Mouse (Mus musculus): ENCODE measurements around the gene Fam240a. TPM values are rescaled to one million over a fixed set of nuclear protein-coding genes. Genes with fewer than 3 reads are reported as not detected.

The Fam240a gene
- polyA plus RNA-seq (2014; fragmentation: Nextera tagmentation; extraction: Ambion mirVana), result not detected in 2 replicates

DNA sequence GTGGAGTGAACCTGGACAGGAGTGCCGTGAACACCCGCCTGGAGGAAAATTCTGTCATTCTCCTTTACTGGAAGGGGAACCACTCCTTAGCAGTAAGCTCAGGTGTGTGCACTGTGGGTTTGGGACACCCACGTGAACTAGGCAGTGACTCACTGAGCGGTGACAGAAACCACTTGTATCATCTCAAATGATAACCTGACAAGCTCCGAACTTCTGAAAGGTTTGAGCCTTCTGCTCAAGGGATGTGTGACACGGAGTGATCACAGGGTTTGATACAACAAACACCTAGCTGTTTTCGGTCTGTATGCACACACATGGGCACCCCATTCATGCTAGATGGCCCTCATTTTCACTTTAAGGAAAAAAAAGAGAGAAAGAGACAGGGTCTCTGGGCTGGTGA is at the start of gene Fam240a:
Gene Fam240a (minus strand): TSS at position 76 of the 400 bp plus-strand sequence.
- Histone ChIP-seq H3K9ac (ENCODE audit: low read depth, low read length) (no peak within 1 kb of the TSS), H3K4me2 (replicated peaks; ENCODE audit: low read depth, low read length) (no peak within 1 kb of the TSS), H3K4me3 (ENCODE audit: low read depth, low read length) (no peak within 1 kb of the TSS), H3K9me3 (ENCODE audit: control insufficient read depth, low read length) (no peaks in the 10 kb centered on the region), H3K4me1 (replicated peaks; ENCODE audit: control insufficient read depth, insufficient read depth, low read length) (no peaks in the 10 kb centered on the region), H3K27ac (ENCODE audit: low read depth, low read length) (no peak within 1 kb of the TSS), H3K36me3 (ENCODE audit: control insufficient read depth, insufficient read depth, low read length) (no peaks in the 10 kb centered on the region), H3K27me3 (ENCODE audit: control insufficient read depth, insufficient read depth, low read length) (no peaks in the 10 kb centered on the region)
- DNase-seq (ENCODE audit: low spot score) (no peak), ATAC-seq (ENCODE audit: low FRiP score) (no peak)
- 87% methylated on average over 7 of the region's 7 CpGs for WGBS

DNA sequence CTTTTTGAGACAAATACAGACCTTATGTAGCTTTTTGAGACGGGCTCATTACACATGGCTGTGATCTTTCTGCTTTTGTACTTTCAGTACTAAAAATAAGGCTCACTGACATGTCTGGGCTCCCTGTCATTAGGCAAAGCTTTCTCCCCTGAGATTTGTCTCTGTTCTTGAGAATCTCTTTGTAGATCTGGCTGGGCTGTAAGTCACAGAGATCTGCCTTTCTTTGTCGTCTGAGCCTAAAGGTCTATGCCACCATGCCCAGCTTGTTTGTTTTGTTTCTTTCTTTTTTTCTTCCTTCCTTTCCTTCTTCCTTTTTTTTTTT is 49.2 kb upstream of the Fam240a start:
- H3K36me3 ChIP-seq (ENCODE audit: control insufficient read depth, insufficient read depth, low read length), result no peaks in the 10 kb centered on the region
- DNase-seq (ENCODE audit: low spot score) (no peak), ATAC-seq (ENCODE audit: low FRiP score) (no peak)
- H3K4me3 ChIP-seq (ENCODE audit: low read depth, low read length), result no peak overlapping the region
- no peaks in the 10 kb centered on the region for H3K4me1 ChIP-seq (replicated peaks; ENCODE audit: control insufficient read depth, insufficient read depth, low read length)
- no peaks in the 10 kb centered on the region for H3K9me3 ChIP-seq (ENCODE audit: control insufficient read depth, low read length)
- 86% methylated on average over 2 of the region's 2 CpGs for WGBS
- no peak overlapping the region for H3K4me2 ChIP-seq (replicated peaks; ENCODE audit: low read depth, low read length)
- H3K27me3 ChIP-seq (ENCODE audit: control insufficient read depth, insufficient read depth, low read length), result no peaks in the 10 kb centered on the region
- H3K27ac ChIP-seq (ENCODE audit: low read depth, low read length), result no peak overlapping the region
- no peak overlapping the region for H3K9ac ChIP-seq (ENCODE audit: low read depth, low read length)

DNA sequence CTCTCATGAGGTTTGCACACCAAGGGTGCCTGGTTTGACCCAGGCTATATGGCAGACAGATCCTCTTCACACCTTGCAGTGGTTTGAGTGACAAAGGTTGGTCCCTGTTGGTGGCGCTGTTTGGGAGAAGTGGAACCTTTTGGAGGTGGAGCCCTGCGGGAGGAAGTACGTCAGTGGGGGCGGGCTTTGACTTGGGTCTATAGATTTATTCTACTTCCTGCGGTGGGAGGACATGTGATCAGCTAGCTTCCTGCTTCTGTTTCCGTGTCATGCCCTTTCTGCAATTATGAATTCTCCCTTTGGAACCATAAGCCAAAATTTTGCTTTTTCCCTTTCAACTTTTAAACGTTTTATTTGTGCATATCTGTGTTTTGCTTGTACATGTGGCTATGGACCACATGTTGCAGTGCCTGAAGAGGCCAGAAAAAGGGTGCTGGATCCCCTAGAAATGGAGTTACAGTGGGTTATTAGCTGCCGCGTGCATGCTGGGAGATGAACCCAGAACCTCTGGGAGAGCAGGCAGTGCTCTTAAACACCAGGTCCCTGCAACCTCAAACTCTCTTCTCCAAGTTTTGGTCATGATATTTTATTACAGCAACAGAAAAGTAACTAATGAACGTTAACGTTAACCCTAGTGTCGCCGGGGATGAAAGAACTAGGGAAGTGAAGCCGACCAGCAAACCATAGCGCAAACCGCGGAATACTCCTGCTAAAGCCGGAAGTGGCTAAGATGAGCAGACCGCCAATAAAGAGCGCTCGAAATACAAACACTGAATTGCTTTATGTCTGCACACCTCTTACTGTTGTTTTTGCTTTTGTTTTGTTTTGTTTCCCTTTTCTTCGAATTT is 48.6 kb upstream of the Fam240a start:
- ATAC-seq (ENCODE audit: low FRiP score), result no peak
- no peaks in the 10 kb centered on the region for H3K27me3 ChIP-seq (ENCODE audit: control insufficient read depth, insufficient read depth, low read length)

DNA sequence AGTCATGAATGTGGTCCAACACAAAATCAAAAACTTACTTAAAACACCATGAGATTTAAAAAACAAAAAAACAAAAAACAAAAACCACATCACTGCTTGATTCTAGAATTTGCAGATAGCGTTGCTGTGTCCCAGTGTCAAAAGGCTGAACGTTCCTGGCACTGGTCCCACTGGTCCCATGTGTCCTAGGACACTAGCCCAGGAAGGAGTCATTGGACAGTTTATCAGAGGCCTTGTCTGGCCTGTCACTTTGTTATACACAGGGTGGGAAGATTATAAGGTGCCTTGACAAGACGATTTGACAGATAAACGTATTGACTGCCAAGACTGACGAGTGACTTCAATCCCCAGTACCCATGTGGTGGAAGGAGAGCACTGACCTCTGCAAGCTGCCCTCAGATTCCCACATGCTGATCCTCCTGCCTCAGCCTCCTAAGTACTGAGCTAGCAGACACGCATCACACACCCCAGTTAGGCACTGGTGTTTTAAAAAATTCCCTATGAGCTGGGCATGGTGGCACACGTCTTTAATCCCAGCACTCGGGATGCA is 47.0 kb upstream of the Fam240a start:
- Histone ChIP-seq H3K4me3 (ENCODE audit: low read depth, low read length) (no peak overlapping the region), H3K36me3 (ENCODE audit: control insufficient read depth, insufficient read depth, low read length) (no peaks in the 10 kb centered on the region), H3K4me2 (replicated peaks; ENCODE audit: low read depth, low read length) (no peak overlapping the region), H3K27ac (ENCODE audit: low read depth, low read length) (no peak overlapping the region), H3K9ac (ENCODE audit: low read depth, low read length) (no peak overlapping the region), H3K4me1 (replicated peaks; ENCODE audit: control insufficient read depth, insufficient read depth, low read length) (no peaks in the 10 kb centered on the region), H3K27me3 (ENCODE audit: control insufficient read depth, insufficient read depth, low read length) (no peaks in the 10 kb centered on the region), H3K9me3 (ENCODE audit: control insufficient read depth, low read length) (no peaks in the 10 kb centered on the region)
- no peak for DNase-seq (ENCODE audit: low spot score)
- WGBS, result 93% methylated on average over 8 of the region's 8 CpGs
- ATAC-seq (ENCODE audit: low FRiP score), result no peak

More for the DNA sequence above, 48.6 kb upstream of the Fam240a start:
- Histone ChIP-seq H3K4me1 (replicated peaks; ENCODE audit: control insufficient read depth, insufficient read depth, low read length) (no peaks in the 10 kb centered on the region), H3K36me3 (ENCODE audit: control insufficient read depth, insufficient read depth, low read length) (no peaks in the 10 kb centered on the region), H3K9me3 (ENCODE audit: control insufficient read depth, low read length) (no peaks in the 10 kb centered on the region), H3K9ac (ENCODE audit: low read depth, low read length) (no peak overlapping the region), H3K4me3 (ENCODE audit: low read depth, low read length) (no peak overlapping the region), H3K27ac (ENCODE audit: low read depth, low read length) (no peak overlapping the region), H3K4me2 (replicated peaks; ENCODE audit: low read depth, low read length) (no peak overlapping the region)
- WGBS, result 90% methylated on average over 22 of the region's 22 CpGs
- DNase-seq (ENCODE audit: low spot score), result no peak

GRCm38 (mm10) chr9:110961386-110961785 is 44.7 kb upstream of the Fam240a start:
- H3K9ac ChIP-seq (ENCODE audit: low read depth, low read length), result no peak overlapping the region
- H3K4me2 ChIP-seq (replicated peaks; ENCODE audit: low read depth, low read length), result no peak overlapping the region
- no peaks in the 10 kb centered on the region for H3K4me1 ChIP-seq (replicated peaks; ENCODE audit: control insufficient read depth, insufficient read depth, low read length)
- DNase-seq (ENCODE audit: low spot score) (no peak), ATAC-seq (ENCODE audit: low FRiP score) (no peak)
- no peak overlapping the region for H3K4me3 ChIP-seq (ENCODE audit: low read depth, low read length)
- H3K27me3 ChIP-seq (ENCODE audit: control insufficient read depth, insufficient read depth, low read length), result no peaks in the 10 kb centered on the region
- no peaks in the 10 kb centered on the region for H3K9me3 ChIP-seq (ENCODE audit: control insufficient read depth, low read length)
- no peak overlapping the region for H3K27ac ChIP-seq (ENCODE audit: low read depth, low read length)
- H3K36me3 ChIP-seq (ENCODE audit: control insufficient read depth, insufficient read depth, low read length), result no peaks in the 10 kb centered on the region
- 100% methylated on average over 8 of the region's 8 CpGs for WGBS

GRCm38 (mm10) chr9:110960230-110961149 is 43.8 kb upstream of the Fam240a start:
- Histone ChIP-seq H3K4me1 (replicated peaks; ENCODE audit: control insufficient read depth, insufficient read depth, low read length) (no peaks in the 10 kb centered on the region), H3K36me3 (ENCODE audit: control insufficient read depth, insufficient read depth, low read length) (no peaks in the 10 kb centered on the region), H3K27ac (ENCODE audit: low read depth, low read length) (no peak overlapping the region), H3K9ac (ENCODE audit: low read depth, low read length) (no peak overlapping the region), H3K27me3 (ENCODE audit: control insufficient read depth, insufficient read depth, low read length) (no peaks in the 10 kb centered on the region), H3K9me3 (ENCODE audit: control insufficient read depth, low read length) (no peaks in the 10 kb centered on the region), H3K4me2 (replicated peaks; ENCODE audit: low read depth, low read length) (no peak overlapping the region), H3K4me3 (ENCODE audit: low read depth, low read length) (no peak overlapping the region)
- no peak for ATAC-seq (ENCODE audit: low FRiP score)
- DNase-seq (ENCODE audit: low spot score), result no peak
- 86% methylated on average over 13 of the region's 13 CpGs for WGBS

DNA sequence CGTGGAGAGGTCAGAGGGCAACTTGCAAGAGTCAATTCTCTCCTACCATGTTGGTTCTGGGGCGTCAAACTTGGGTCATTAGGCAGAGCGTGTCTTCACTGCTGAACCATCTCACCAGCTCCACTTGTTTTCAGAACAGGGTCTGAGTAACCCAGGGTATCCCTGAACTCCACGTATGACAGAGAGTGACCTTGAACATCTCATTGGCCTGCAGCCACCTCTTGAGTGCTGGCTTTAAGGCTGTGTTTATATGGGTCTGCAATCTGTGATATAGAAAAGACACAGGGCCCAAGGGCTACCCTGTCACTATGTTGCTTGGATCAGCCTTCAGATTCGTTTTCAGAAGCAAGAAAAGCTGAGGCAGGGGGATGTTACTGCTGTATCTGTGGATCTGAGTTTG is 43.0 kb upstream of the Fam240a start:
- Histone ChIP-seq H3K9ac (ENCODE audit: low read depth, low read length) (no peak overlapping the region), H3K4me3 (ENCODE audit: low read depth, low read length) (no peak overlapping the region), H3K27ac (ENCODE audit: low read depth, low read length) (no peak overlapping the region), H3K4me1 (replicated peaks; ENCODE audit: control insufficient read depth, insufficient read depth, low read length) (no peaks in the 10 kb centered on the region), H3K4me2 (replicated peaks; ENCODE audit: low read depth, low read length) (no peak overlapping the region), H3K9me3 (ENCODE audit: control insufficient read depth, low read length) (no peaks in the 10 kb centered on the region), H3K27me3 (ENCODE audit: control insufficient read depth, insufficient read depth, low read length) (no peaks in the 10 kb centered on the region), H3K36me3 (ENCODE audit: control insufficient read depth, insufficient read depth, low read length) (no peaks in the 10 kb centered on the region)
- WGBS, result 82% methylated on average over 5 of the region's 5 CpGs
- no peak for DNase-seq (ENCODE audit: low spot score)
- no peak for ATAC-seq (ENCODE audit: low FRiP score)

GRCm38 (mm10) chr9:110955962-110956361 is 39.3 kb upstream of the Fam240a start:
- Histone ChIP-seq H3K4me1 (replicated peaks; ENCODE audit: control insufficient read depth, insufficient read depth, low read length) (no peaks in the 10 kb centered on the region), H3K27me3 (ENCODE audit: control insufficient read depth, insufficient read depth, low read length) (0 out of 2 replicates have a peak, but pooled peaks cover 3% of the 10 kb centered on the region), H3K36me3 (ENCODE audit: control insufficient read depth, insufficient read depth, low read length) (no peaks in the 10 kb centered on the region), H3K9me3 (ENCODE audit: control insufficient read depth, low read length) (no peaks in the 10 kb centered on the region), H3K9ac (ENCODE audit: low read depth, low read length) (no peak overlapping the region), H3K4me3 (ENCODE audit: low read depth, low read length) (no peak overlapping the region), H3K27ac (ENCODE audit: low read depth, low read length) (no peak overlapping the region), H3K4me2 (replicated peaks; ENCODE audit: low read depth, low read length) (no peak overlapping the region)
- WGBS, result 86% methylated on average over 6 of the region's 6 CpGs
- DNase-seq (ENCODE audit: low spot score), result no peak
- no peak for ATAC-seq (ENCODE audit: low FRiP score)

Measured in hindbrain, embryonic 11.5 days (tissue).